Mouse (Mus musculus) midbrain, embryonic 16.5 days (tissue): ENCODE results near the gene Bmp2k. TPM values are rescaled to one million over a fixed set of nuclear protein-coding genes. Genes with fewer than 3 reads are reported as not detected.

Source experiments
- ATAC-seq: fragments of 200-750 bp; cut with Nextera tagmentation; 2 replicates; pipeline ENCODE4 v1.8.0; 2017; ENCODE audit warnings: moderate TSS enrichment
- H3K27ac ChIP-seq: fragments of 300-500 bp; sonication (generic); 2 replicates; pipeline ENCODE4 v1.5.1; 2014; ENCODE audit warnings: mild to moderate bottlenecking, low read length, mixed read lengths
- H3K27me3 ChIP-seq: fragments of 300-500 bp; sonication (generic); 2 replicates; pipeline ENCODE4 v1.6.1; 2014; ENCODE audit warnings: low read depth, low read length, mixed read lengths; ENCODE audit not compliant: control insufficient read depth, insufficient read depth
- H3K36me3 ChIP-seq: fragments of 300-500 bp; sonication (generic); 2 replicates; pipeline ENCODE4 v1.6.1; 2014; ENCODE audit warnings: mild to moderate bottlenecking, low read length, moderate library complexity, mixed read lengths; ENCODE audit not compliant: control insufficient read depth, insufficient read depth
- H3K4me1 ChIP-seq: fragments of 300-500 bp; sonication (generic); 2 replicates; pipeline ENCODE4 v1.6.1; 2014; ENCODE audit warnings: mild to moderate bottlenecking, low read length, mixed read lengths; ENCODE audit not compliant: control insufficient read depth, insufficient read depth
- H3K4me2 ChIP-seq: fragments of 300-500 bp; sonication (generic); 2 replicates; pipeline ENCODE4 v1.6.1; 2014; ENCODE audit warnings: mild to moderate bottlenecking, low read length, mixed read lengths
- H3K4me3 ChIP-seq: fragments of 300-500 bp; sonication (generic); 2 replicates; pipeline ENCODE4 v1.5.1; 2014; ENCODE audit warnings: low read depth, mild to moderate bottlenecking, low read length, moderate library complexity, mixed read lengths
- H3K9ac ChIP-seq: fragments of 300-500 bp; sonication (generic); 2 replicates; pipeline ENCODE4 v1.6.1; 2014; ENCODE audit warnings: low read depth, low read length, mixed read lengths
- H3K9me3 ChIP-seq: fragments of 300-500 bp; sonication (generic); replicated peaks from 2 replicates; pipeline ENCODE4 v1.6.1; 2014; ENCODE audit warnings: mild to moderate bottlenecking, low read length, mixed read lengths; ENCODE audit not compliant: control insufficient read depth, poor library complexity, severe bottlenecking
- WGBS: fragments of 180-500 bp; shearing (Covaris S2); extraction: QIAGEN DNeasy Blood & Tissue Kit; methylation state at CpG from one replicate; pipeline ENCODE4 v1.1.7; 2014; 5-methylcytosine and 5-hydroxymethylcytosine counted together
- polyA plus RNA-seq: library from polyadenylated mRNA; unstranded; fragments of >200 nt; fragmentation: Nextera tagmentation; extraction: Ambion mirVana; gene quantifications from 2 replicates; pipeline ENCODE4 v1.2.1, GENCODE M21; 2015

Bmp2k gene
- polyA plus RNA-seq, 1 experiment from 2014 or later, result 8.3 TPM

DNA sequence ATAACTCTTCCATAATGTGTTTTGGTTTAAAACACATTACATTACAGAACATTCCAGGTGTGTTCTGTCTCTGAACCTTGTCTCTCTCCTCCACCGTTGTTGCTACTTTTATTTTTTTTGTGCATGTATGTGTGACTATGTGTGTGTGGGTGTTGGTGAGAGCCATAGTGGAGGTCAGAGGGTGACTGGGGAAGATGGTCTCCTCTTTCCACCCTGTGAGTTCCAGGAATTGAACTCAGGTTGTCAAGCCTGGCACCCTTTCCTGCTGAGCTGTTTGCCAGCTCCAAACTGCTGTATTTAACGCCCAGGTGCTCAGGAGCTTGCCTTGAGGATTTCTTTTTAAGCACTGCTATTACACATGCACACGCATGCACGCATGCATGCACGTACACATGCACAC is 78.7 kb downstream of the Bmp2k start:
- Histone ChIP-seq H3K9me3 (no peaks in the 10 kb centered on the region), H3K4me3 (no peak overlapping the region)
- 95% methylated on average over 5 of the region's 5 CpGs for WGBS

DNA sequence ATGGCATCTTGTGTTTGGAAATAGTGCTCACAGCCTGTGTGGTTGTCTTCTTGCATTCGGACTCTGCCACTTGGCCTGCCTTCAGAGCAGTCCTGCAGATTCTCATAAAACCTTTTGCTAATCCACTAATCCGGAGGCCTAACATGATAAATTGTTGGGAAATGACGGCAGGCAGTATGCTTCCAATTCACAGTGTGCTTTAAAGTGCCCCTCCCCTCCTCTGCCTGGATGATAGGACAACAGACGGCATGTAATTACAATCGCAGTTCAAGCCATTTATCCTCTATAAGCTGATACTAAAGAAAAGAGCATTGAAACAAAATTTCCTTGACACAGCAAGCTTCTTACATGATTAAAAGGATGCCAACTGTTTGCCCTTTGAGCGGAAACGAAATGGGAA is 80.2 kb downstream of the Bmp2k start:
- 28% methylated on average over 7 of the region's 7 CpGs for WGBS
- H3K9ac ChIP-seq, result no peak overlapping the region
- H3K4me1 ChIP-seq, result 0 out of 2 replicates have a peak, but pooled peaks cover 2% of the 10 kb centered on the region
- peaks cover 1% of the 10 kb centered on the region; the same call in 1 of the 2 replicates for H3K36me3 ChIP-seq
- no peak overlapping the region for H3K4me3 ChIP-seq
- no peak overlapping the region for H3K4me2 ChIP-seq
- no peak overlapping the region for H3K27ac ChIP-seq
- no peak for ATAC-seq
- no peaks in the 10 kb centered on the region for H3K27me3 ChIP-seq
- H3K9me3 ChIP-seq, result no peaks in the 10 kb centered on the region

More for the DNA sequence above, 78.7 kb downstream of the Bmp2k start:
- Histone ChIP-seq H3K4me2 (no peak overlapping the region), H3K9ac (no peak overlapping the region), H3K27me3 (no peaks in the 10 kb centered on the region), H3K4me1 (0 out of 2 replicates have a peak, but pooled peaks cover 2% of the 10 kb centered on the region), H3K27ac (no peak overlapping the region), H3K36me3 (no peaks in the 10 kb centered on the region)
- no peak for ATAC-seq

DNA sequence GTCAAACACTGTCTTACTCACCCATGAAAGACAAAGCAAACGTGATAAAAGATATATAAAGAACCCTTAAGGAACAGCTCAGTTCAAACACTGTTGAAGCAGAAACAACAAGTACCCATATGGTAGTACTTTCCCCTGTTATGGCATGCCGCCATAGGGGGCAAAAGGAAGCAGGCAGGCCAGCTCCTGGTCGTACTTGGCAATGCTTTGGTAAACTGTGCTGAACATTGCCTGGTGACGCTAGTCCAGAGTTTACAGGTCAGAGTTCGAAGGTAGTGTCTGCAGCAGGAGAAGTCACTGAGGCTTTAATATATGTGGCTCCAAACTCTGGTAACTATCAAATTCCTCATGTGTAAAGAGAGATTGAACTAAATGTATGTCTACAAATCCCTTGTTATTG is 81.2 kb downstream of the Bmp2k start:
- H3K9me3 ChIP-seq, result no peaks in the 10 kb centered on the region
- no peak overlapping the region for H3K9ac ChIP-seq
- H3K27me3 ChIP-seq, result no peaks in the 10 kb centered on the region
- 0 out of 2 replicates have a peak, but pooled peaks cover 2% of the 10 kb centered on the region for H3K4me1 ChIP-seq
- no peak for ATAC-seq
- H3K4me3 ChIP-seq, result no peak overlapping the region
- H3K36me3 ChIP-seq, result peaks cover 2% of the 10 kb centered on the region; the same call in 1 of the 2 replicates
- 81% methylated on average over 5 of the region's 5 CpGs for WGBS
- no peak overlapping the region for H3K4me2 ChIP-seq
- H3K27ac ChIP-seq, result no peak overlapping the region

DNA sequence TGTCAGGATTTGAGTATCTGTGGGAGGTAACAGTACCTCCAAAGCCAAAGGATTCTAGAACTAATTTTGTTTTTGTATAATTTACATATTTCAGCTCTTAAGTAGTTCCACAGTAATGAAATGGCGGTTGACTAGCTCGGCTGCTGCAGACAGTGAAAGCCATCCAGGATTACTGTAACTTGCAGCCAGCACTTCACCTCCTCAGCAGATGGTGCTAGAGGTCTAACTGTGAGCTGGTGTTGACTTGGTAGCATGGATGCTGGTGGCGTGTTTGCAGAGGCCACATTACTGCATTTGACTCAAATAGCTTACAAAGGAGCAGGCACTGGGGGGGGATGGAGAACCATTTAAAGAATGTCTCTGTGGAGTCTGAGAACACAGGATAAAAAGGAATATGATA is 84.0 kb downstream of the Bmp2k start:
- Histone ChIP-seq H3K9me3 (no peaks in the 10 kb centered on the region), H3K36me3 (peaks cover 12% of the 10 kb centered on the region; the same call in 1 of the 2 replicates), H3K27me3 (no peaks in the 10 kb centered on the region), H3K4me2 (no peak overlapping the region), H3K4me1 (0 out of 2 replicates have a peak, but pooled peaks cover 2% of the 10 kb centered on the region), H3K4me3 (no peak overlapping the region), H3K9ac (no peak overlapping the region), H3K27ac (no peak overlapping the region)
- ATAC-seq, result no peak
- 62% methylated on average over 3 of the region's 3 CpGs for WGBS

DNA sequence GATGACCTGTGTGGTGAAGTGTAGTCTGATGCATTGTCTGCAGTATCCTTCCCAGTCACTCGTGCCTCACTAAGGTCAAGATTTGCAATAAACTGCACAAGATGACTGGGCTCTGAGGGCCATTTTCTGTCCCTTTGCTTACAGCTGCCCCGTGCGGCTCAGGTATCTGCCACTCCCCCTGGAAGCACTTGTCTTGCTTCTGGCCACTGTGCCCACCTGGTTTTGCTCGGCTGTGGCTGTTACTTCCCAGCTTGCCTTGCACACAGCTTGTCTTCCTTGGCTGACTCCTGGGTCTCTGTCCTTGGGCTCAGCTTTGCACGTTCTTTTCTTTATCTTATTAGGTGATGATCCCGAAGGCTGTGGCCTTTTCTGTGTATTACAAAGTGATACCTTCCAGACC is 86.2 kb downstream of the Bmp2k start:
- WGBS, result 93% methylated on average over 6 of the region's 6 CpGs
- Histone ChIP-seq H3K9me3 (no peaks in the 10 kb centered on the region), H3K36me3 (peaks cover 23% of the 10 kb centered on the region), H3K4me1 (no peaks in the 10 kb centered on the region), H3K9ac (no peak overlapping the region), H3K4me3 (no peak overlapping the region), H3K27ac (no peak overlapping the region), H3K27me3 (no peaks in the 10 kb centered on the region), H3K4me2 (no peak overlapping the region)
- no peak for ATAC-seq

DNA sequence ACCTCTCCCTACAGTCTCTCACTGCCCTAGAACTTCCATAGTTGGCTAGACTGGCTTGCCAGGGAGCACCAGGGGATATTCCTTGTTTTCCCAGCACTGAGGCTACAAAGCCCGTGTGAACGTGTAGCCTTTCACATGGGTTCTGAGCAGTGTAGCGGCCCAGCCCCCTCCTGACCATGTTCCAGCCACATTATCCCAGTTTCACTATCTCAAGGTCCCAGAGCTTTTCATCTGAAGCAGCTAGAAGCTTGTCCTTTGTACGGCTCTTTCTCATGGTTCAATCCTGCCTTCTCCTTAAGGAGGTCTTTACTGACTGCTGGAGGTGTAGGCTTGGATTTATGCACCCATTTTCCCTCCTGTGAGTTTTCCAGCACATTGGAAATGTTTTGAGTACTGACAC is 87.1 kb downstream of the Bmp2k start:
- Histone ChIP-seq H3K27ac (no peak overlapping the region), H3K4me2 (no peak overlapping the region), H3K9me3 (no peaks in the 10 kb centered on the region), H3K4me1 (no peaks in the 10 kb centered on the region), H3K36me3 (peaks cover 23% of the 10 kb centered on the region), H3K27me3 (no peaks in the 10 kb centered on the region), H3K4me3 (no peak overlapping the region), H3K9ac (no peak overlapping the region)
- 95% methylated on average over 4 of the region's 4 CpGs for WGBS
- ATAC-seq, result no peak

DNA sequence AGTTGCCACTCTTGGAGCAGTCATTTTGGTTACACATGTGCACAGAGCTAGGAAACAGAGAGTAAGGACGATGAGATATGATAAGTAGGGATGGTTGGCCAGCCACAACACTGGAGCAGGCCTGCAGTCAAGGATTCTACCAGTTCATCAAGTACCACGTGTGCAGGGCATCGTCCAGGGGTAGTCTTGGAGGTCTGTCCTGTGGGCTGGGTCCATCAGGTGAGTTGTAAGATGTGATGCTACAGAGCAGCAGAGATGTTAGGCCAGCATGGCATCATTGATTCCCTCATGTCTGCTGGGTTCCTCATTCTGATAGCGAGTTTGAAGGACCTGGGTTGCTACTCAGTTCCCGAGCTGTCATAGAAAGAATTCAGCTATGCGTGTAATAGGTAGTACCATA is 87.6 kb downstream of the Bmp2k start:
- H3K4me3 ChIP-seq, result no peak overlapping the region
- H3K4me2 ChIP-seq, result no peak overlapping the region
- H3K27me3 ChIP-seq, result no peaks in the 10 kb centered on the region
- H3K9me3 ChIP-seq, result no peaks in the 10 kb centered on the region
- peaks cover 23% of the 10 kb centered on the region for H3K36me3 ChIP-seq
- no peak for ATAC-seq
- H3K4me1 ChIP-seq, result no peaks in the 10 kb centered on the region
- H3K9ac ChIP-seq, result no peak overlapping the region
- 95% methylated on average over 6 of the region's 6 CpGs for WGBS
- H3K27ac ChIP-seq, result no peak overlapping the region

DNA sequence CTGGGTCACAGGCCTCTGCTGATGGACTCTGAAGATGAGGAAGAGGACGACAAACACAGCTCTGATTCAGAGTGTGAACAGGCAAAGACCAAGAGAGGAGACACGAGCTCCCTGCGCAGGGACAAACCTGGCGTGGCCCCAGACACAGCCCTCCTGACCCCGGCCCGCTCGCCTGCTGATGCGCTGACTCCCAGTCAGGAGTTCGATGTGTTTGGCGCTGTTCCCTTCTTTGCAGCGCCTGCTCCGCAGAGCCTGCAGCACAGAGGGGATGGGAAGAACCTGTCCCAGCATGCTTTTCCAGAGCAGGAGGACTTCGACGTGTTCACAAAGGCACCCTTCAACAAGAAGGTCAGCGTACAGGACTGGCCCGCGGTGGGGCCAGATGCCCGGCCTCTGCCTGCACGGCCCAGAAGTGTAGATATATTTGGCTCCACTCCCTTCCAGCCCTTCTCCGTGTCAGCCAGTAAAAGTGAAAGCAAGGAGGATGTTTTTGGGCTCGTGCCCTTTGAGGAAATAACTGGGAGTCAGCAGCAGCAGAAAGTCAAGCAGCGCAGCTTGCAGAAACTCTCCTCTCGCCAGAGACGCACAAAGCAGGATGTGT is 89.6 kb downstream of the Bmp2k start:
- no peak for ATAC-seq
- H3K36me3 ChIP-seq, result peaks cover 23% of the 10 kb centered on the region
- 90% methylated on average over 24 of the region's 24 CpGs for WGBS

DNA sequence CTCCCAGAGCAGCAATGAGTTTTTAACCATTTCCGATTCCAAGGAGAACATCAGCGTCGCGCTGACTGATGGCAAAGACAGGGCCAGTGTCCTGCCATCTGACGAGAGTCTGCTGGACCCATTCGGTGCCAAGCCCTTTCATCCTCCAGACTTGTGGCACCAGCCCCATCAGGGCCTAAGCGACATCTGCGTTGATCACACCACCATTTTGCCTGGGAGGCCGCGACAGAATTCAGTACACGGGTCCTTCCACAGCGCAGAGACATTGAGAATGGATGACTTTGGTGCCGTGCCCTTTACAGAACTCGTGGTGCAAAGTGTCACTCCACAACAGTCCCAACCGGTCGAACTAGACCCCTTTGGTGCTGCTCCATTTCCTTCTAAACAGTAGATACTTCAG is 90.3 kb downstream of the Bmp2k start:
- Histone ChIP-seq H3K27me3 (no peaks in the 10 kb centered on the region), H3K36me3 (peaks cover 21% of the 10 kb centered on the region), H3K27ac (no peak overlapping the region), H3K4me3 (no peak overlapping the region), H3K9ac (no peak overlapping the region), H3K4me1 (no peaks in the 10 kb centered on the region), H3K4me2 (no peak overlapping the region), H3K9me3 (no peaks in the 10 kb centered on the region)
- WGBS, result 96% methylated on average over 16 of the region's 16 CpGs
- no peak for ATAC-seq

More for the DNA sequence above, 89.6 kb downstream of the Bmp2k start:
- H3K27me3 ChIP-seq, result no peaks in the 10 kb centered on the region
- H3K4me3 ChIP-seq, result no peak overlapping the region
- no peaks in the 10 kb centered on the region for H3K9me3 ChIP-seq
- no peak overlapping the region for H3K27ac ChIP-seq
- H3K4me2 ChIP-seq, result no peak overlapping the region
- no peak overlapping the region for H3K9ac ChIP-seq
- H3K4me1 ChIP-seq, result no peaks in the 10 kb centered on the region
